Mouse (Mus musculus) T-helper 2 cell (primary cell): Measurements from ENCODE around the gene Pim1.
"Not testable (repeated sequence)": the region's sequence is repeated elsewhere in the genome, so short reads cannot be mapped to it uniquely, and the experiment has no call there.

Experiments used
- in situ Hi-C: fragments of 300-600 bp; cut with MboI, MseI; formaldehyde crosslinking; loops from one replicate; pipeline ENCODE4 v1.15.1; 2025; ENCODE audit warnings: high pct_unique_total_duplicates

The Pim1 gene

DNA sequence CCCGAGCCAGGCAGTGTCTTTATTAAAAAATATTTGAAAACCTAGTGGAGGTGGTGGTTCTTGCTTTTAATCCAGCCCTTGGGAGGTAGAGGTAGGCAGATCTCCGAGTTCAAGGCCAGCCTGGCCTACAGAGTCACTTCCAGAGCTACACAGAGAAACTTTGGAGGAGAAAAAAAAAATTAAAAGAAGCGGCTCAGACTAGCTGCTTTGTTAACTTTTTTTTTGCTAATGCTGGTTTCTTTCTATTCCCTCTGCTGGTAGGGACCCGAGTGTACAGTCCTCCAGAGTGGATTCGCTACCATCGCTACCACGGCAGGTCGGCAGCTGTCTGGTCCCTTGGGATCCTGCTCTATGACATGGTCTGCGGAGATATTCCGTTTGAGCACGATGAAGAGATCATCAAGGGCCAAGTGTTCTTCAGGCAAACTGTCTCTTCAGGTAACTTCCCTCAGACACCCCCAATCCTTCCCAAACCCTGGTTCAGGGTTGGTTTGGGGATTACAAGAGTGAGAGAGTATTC, 3.0 kb downstream of the Pim1 start:
- in situ Hi-C loops, result loop anchor here (5.0 kb wide), 1 partner anchor 96 kb away; no protein-coding TSS in a partner anchor

DNA sequence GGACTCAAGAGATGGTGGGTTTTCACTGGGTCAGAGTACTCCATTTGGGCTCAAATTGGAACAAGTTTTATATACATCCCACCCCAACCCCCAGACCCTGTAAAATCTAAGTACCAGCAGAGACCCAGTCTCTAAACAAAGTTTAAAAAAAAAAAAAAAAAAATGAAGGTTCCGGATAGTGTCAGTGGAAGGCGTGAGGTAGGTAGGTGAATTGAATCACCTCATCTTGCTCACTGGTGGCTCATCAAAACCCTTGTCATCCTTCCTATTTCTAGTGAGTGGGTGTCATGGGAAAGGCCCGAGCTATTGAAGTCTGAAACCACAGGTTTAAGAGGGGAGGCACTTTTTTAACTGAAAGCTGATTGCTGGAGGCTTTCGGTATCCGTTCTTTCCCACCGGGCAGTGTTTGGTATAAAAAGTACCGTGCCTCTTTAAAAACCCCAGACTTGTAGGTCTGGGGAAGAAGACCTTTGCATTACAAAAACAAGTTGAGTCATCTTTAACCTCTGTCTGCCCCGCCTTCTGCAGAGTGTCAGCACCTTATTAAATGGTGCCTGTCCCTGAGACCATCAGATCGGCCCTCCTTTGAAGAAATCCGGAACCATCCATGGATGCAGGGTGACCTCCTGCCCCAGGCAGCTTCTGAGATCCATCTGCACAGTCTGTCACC, 3.6 kb downstream of the Pim1 start:
- in situ Hi-C loops, result loop anchor here (5.0 kb wide), 1 partner anchor 97 kb away; no protein-coding TSS in a partner anchor

DNA sequence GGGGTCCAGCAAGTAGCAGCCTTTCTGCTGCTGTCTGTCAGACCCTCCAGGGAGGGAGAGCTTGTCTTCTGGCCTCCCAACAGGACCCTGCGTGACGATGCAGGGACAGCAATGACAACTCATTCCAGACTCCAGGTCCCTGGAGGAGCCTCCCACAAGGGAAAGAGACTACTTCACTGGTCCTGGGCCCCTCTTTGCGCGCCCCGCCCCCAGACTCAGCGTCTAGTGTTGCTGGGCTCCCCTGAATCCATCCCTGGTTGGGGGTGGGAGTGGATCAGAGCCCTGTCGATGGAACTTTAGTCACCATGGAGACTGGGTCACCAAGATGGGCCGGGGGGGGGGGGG, 4.2 kb downstream of the Pim1 start:
- in situ Hi-C loops, result loop anchor here (5.0 kb wide), 1 partner anchor 97 kb away; no protein-coding TSS in a partner anchor

DNA sequence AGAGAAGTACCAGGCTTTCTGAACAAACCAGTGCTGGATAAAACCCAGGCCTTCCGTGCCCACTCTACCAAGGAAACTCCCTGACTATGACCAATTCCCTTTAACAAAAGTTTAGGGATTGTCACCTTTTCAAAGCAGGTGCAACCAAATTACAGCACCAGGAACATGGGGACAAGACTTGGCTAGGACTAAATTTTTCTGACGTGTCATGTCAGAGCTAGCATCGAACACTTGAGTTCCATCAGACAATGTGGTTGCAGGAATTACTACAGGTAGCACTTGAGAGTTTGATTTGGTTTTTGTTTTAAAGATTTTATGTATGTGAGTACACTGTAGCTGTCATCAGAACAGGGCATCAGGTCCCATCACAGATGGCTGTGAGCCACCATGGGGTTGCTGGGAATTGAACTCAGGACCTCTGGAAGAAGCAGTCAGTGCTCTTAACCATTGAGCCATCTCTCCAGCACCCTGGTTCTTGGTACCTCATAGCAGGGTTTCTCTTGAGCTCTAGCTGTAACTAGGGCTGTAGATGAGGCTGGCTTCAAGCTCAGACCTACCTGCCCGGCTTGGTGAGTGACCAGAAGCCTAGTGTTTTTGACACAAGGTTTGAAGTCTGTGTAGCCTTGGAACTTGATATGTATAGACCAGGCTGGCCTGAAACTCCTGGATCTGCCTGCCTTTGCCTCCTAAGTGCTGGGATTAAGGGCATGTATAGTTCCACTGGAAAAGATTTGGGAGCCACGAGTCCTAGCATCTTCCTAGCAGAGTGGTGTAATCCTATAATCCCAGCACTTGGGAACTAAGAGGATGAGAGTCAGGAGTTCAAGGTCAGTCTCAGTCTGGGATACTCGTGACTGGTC, 5.9 kb downstream of the Pim1 start:
- in situ Hi-C loops, result no loop called here

DNA sequence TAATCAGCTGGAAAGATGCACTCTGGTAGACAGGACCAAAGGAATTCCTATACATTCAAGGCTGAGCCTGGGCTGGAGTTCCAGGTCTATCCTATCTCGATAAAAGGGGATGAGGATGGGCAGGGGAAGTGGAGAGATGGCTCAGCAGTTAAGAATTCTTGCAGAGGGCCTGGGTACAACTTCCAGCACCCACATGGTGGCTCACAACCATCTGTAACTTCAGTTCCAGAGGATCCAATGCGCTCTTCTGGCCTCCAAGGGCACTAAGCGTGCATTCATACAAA, 6.5 kb downstream of the Pim1 start:
- in situ Hi-C loops, result no loop called here

DNA sequence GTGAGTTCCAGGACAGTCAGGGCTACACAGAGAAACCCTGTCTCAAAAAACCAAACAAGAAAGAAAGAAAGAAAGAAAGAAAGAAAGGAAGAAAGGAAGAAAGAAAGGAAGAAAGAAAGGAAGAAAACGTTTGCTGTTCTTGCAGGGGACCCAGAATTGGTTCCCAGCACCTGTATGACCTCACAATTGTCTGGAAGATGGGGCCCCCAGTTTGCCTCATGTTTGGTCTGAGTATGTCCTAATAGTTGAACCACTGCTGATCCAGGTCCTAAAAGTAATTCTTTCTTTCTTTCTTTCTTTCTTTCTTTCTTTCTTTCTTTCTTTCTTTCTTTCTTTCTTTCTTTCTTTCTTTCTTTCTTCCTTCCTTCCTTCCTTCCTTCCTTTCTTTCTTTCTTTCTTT, 6.9 kb downstream of the Pim1 start:
- in situ Hi-C loops, result not testable (repeated sequence)

DNA sequence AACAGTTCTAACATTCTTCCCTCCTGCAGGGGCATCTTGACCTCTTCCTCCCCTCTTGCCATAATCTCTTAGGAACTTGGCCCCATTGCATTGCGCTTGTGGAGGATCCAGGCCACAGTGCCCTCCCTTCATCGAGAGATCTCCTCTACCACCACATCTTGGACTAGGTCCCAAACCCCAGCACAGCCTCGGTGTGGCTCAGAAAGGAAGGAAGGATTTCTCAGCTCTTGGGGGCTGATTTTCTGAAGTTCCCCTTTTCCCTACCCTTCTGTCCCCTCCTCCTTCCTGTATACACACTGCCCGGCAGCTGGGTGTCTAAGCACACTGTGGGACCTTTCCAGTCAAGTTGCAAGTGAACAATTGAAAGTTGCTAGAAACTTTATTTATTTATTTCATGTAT, 7.5 kb downstream of the Pim1 start:
- in situ Hi-C loops, result no loop called here

DNA sequence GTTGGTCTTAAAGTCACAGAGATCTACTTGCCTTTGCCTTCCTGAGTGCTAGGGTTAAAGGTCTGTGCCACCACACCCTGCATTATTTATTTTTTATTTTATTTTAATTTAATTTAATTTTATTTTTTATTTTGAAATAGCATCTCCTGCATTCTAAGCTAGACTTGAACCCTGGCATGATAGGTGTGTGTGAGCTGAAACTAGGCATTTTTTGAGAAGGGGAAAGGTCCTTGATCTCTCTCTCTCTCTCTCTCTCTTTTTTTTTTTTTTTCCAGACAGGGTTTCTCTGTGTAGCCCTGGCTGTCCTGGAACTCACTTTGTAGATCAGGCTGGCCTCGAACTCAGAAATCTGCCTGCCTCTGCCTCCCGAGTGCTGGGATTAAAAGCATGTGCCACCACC, 8.4 kb downstream of the Pim1 start:
- in situ Hi-C loops, result not testable (repeated sequence)

DNA sequence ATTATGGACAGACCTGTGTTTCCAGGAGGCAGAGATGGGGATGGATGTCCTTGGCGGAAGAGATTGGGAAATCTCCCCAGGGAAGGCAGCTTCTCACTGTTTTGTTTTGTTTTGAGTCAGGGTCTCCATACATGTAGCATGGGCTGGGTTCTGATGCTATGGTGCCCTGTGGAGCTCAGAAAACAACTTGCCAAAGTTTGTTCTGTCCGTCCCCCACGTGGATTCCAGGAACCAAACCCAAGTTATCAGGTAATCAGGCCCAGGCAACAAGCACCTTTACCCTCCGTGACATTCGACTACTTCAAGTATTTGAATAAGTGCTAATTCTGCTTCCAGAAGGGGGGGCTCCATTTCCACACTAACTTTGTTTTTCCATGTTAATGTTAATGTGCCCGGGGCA, 9.0 kb downstream of the Pim1 start:
- in situ Hi-C loops, result no loop called here

DNA sequence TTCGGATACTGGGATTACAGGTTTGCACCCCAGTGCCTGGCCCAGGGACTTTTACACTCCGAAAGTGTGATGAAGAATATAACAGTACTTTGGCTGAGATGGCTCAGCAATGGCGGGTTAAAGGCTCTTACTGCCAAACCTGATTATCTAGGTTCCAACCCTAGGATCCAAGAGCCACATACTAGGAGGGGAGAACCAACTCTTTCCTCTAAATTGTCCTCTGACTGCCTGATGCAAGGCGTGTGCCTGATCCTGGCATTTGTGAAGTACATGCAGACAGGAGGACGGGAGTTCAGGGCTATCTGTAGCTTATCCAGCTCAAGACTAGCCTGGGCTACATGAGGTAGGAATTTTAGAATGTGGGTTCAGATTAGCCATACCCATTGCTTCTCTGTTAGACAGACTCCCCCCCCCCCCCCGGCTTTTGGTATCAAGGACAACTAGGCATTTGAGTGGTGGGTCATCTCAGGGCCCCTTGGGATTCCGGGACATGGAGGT, 9.7 kb downstream of the Pim1 start:
- in situ Hi-C loops, result no loop called here

DNA sequence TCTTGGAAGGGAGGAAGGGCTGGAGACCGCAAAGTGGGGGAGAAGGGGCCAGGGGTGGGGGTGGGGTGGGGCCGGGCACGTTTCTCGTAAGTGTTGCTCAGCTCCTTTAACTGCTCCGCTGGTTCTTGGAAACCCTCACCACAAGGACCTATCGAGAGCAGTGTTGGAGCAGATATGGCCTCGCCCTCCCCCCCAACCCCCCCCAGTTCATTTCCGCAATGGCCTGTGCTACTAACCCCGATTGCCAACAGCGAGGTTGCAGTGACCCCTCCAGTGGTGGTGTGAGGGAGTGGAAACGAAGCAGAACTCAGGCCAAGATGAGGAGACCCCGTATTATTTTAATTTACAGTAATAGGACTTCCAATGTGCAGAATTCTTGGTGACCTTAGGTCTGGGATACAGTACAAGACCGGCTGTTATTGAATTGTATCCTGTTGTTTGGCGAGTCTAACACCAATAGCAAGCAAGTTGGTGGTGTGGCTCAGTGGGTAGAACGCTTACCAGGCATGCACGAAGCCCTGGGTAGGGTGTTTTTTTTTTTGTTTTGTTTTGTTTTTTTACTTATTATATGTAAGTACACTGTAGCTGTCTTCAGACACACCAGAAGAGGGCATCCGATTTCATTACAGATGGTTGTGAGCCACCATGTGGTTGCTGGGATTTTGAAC, 10.4 kb downstream of the Pim1 start:
- in situ Hi-C loops, result no loop called here

DNA sequence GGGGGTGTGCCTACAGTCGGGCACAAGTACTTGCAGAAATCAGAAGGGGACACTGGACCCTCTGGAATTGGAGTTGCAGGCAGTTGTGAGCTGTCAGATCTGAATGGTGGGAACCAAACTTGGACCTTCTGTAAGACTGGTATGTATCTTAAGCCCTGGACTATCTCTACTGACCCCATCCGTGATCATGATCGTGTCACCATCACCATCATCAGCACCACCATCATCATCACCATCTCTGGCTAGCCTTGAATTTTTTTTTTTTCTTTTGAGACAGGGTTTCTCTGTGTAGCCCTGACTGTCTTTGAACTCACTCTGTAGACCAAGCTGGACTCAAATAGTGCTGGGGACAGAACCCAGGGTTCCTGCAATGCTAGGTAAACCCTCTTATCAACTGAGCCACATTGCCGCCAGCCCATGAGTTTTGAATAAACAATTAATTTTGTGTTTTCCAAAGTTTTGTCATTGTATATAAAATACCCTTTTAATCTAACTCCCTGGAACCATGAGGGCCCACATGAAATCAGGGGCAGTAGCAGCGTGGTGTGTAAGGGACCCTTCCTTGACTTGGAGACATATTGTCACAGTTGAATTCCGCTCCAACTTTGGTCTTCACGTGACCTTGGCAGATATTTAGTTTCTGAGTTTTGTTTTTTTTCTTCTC, 11.6 kb downstream of the Pim1 start:
- in situ Hi-C loops, result no loop called here

DNA sequence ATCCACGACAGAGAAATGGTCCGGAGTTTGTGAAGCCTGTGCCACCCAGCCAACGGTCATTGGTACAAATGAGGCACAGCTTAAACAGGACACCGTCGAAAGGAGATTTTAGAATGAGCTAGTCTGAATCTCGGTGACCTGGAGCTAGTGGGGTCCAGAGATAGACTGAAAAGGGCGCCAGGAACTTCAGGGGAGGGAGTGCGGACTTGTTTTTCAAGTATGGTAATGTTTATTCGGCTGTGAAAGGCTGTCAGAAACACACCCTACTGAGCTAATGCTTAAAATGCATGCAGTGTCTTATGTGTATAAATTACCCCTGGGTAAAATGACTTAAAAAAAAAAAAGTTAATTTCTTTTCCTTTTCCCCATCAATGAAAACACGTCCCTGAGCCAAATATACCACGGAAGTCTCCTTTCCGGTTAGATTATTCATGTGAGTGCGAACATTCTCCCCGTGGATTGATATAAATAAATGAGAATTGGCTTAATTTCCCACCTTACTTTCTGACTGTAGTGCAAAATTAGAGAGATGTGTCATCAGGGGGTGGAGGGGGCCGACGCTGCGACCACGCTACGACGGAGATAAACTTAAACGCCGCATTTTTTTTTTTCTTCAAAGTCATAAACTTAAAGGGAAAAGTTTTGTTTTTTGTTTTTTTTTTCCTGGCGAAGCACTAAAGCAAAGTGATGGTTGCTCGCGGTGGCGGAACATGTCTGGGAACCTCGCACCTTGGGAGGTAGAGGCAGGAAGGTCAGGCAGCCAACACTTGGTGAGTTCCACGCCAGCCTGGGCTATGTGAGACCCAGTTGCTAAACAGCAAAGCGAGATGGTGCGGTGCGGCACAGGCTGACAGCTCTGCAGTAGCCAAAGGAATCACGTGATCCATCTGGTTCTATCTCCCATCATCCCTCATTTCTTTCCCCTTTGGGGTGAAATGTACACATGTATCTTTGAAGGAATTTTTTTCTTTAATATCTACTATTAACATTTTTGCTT, 12.4 kb downstream of the Pim1 start:
- in situ Hi-C loops, result no loop called here

DNA sequence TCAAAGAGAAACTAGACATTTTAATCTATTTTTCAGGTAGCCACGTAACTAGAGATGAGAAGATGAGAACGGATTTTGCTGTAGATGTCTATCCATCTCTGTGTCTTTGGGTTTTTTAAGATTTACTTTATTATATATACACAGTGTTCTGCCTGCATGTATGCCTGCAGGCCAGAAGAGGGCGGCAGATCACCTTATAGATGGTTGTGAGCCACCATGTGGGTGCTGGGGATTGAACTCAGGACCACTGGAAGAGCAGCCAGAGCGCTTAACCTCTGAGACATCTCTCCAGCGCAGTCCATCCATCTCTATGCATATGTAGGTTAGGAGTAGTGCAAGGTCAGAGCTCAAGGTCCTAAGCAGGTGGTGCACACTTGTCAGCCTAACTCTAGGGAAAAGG, 13.1 kb downstream of the Pim1 start:
- in situ Hi-C loops, result no loop called here

DNA sequence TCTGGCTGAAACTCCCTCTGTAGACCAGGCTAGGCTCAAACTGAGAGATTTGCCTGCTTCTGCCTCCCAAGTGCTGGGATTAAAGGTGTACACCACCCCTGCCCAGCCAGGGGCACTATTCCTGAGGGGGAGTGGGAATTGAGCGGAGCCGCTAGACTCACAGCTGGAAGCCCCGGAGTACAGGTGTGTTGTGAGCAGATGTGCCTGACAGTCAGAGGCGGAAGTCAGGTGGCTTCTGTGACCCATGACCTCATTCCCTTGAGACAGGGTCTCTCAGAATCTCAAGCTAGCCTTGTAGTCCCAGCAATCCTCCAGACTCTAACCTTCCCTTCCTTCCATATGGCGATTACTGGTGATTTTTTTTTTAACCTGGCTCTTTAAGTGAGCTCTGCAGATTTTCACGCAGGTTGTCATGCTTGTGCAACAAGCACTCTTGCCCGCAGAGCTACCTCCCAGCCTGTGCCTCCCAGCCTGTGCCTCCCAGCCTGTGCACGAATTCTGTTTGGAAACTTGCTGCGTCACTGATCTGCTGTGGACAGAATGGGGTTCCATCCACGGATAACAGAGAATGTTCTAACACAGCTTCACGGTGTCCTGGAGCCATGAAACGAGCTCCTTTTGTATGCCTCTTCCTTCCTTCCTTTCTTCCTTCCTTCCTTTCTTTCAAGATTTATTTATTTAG, 18.5 kb downstream of the Pim1 start:
- in situ Hi-C loops, result no loop called here

DNA sequence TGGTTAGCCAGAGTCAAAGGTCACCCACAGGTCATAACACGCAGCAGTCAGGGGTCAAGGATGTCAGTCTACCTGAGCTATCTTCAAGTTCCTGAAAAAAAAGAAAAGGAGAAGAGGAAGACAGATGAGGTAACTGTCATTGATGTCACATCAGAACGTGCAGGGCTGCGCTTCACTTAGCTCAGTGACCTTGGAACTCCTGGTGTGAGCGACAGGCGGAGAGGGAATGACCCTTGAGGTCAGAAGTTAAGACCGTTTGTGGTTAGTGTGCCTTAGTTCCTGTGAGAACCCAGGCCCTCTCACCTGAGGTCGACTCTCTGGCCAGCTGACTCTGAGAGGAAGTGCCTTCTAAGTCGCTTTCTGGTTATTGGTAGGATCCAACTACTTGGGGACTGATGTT, 20.1 kb downstream of the Pim1 start:
- in situ Hi-C loops, result loop anchor here (10.0 kb wide), 1 partner anchor 136 kb away; no protein-coding TSS in a partner anchor

DNA sequence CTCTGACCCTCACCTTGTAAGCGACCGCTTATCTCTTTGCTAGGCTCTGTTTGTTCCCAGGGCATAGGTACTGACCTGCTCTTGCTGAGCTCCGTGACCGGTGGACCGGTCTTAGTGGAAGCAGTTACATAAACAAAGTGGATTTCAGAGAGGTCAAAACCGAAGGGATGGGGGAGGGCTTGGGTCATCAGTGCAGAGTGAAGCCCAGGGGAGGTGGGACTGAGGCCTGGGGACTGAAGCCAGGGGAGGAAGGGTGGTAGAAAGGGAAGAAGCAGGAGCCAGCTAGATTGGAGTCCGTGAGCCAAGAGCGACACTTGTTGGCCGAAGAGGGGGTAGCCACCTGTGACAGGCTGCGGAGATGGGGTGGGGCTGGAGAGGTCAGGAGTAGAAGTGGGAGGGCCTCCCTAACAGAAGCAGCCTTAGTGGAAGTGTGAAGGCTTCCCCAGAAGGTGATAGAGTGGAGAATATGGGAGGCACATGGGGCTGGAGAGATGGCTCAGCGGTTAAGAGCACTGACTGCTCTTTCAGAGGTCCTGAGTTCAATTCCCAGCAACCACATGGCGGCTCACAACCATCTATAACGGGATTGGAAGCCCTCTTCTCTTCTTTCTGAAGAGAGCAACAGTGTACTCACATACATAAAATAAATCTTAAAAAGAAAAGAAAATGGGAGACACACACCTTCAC, 22.6 kb downstream of the Pim1 start:
- in situ Hi-C loops, result loop anchor here (10.0 kb wide), 1 partner anchor 138 kb away; no protein-coding TSS in a partner anchor

DNA sequence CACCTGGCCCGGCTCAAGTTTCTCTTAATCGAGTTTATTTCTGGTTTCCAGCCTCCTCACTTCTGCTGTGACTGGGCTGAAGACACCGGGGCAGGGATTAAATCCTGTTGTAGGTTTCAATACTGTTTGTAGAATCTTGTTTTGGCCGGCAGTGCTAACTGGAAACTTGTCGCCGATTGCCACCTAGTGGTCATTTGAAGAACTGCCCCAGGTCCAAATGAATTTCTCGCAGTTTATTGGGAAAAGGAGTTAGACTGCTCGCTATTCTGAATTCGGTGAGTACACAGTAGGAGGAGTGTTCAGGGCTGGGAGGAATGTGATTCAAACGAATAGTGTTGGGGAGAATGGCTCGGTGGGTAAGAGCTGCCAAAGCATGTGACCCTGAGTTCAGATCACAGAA, 23.9 kb downstream of the Pim1 start:
- in situ Hi-C loops, result loop anchor here (10.0 kb wide), 1 partner anchor 140 kb away; no protein-coding TSS in a partner anchor

DNA sequence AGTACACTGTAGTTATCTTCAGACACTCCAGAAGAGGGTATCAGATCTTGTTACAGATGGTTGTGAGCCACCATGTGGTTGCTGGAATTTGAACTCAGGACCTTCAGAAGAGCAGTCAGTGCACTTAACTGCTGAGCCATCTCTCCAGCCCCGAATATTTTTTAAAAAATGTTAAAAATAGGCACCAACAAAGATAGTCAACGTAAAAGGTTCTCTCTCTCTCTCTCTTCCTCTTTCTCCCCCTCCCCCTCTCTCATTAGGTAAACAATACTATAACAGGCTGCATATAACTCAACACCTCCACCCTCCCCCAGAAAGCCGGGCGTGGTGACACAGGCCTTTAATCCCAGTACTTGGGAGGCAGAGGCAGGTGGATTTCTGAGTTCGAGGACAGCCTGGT, 28.1 kb downstream of the Pim1 start:
- in situ Hi-C loops, result loop anchor here (5.0 to 10.0 kb wide), 2 partner anchors 144 to 261 kb away; no protein-coding TSS in a partner anchor
